Mouse (Mus musculus): ENCODE data around the gene Pycr1.

GRCm38 (mm10) chr11:120651872-120652271 is 8.3 kb upstream of the Pycr1 start:
- no peak for TF ChIP-seq CTCF (IDR thresholded peaks at IDR 0.05; ENCODE audit: borderline replicate concordance, insufficient read depth, low read depth, low read length)
- TF ChIP-seq POLR2A (IDR thresholded peaks at IDR 0.05; ENCODE audit: borderline replicate concordance, insufficient read depth, low read length) = no peak

Data from cerebellum, adult 2 months (tissue).